ENCODE assay signal across 13 mouse cellular contexts in the genomic region with DNA sequence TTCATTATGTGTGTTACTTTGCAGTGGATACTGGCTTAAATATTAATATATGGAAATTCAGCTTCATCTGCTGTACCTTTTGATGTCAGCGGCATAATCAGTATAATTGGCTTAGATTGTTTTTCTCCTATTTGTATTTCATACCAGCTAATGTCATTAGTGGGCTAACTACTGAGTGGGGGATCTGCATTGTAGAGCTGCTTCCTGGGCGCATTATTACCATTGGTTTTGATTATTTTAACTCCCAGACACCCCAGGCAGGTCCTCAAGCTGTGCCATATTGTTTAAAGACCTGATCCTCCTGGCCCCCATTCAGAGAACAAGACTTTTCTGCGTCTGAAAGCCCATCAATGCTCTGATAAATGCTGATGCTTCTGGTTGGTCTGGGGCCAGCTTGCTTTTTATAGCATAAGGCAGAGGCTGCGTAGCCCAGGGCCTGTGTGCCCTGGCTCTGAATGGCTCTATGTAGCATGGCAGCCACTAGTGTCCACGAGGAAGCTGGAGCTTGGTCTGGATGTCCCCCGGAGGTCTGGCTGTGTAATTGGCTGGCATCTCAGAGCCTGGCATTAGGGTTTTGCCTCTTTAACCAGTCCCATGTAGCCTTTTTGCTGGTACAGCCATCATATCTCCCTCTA.
DNase-seq lines count a peak whose midpoint lies in the region; ATAC-seq and TF ChIP-seq lines count a peak whose summit lies in the region.
"Had no signal": no experiment of that assay in that cellular context is flagged by ENCODE, and none has a peak within 500 bp of the region (broad histone marks: within the 10 kb centered on the region; RNA-seq: fewer than 3 reads in every experiment).

No protein-coding gene starts in this region.

- H3K4me2 ChIP-seq in hindbrain, embryonic 12.5 days (replicated peaks), result no peak overlapping the region
- H3K4me2 ChIP-seq in midbrain, postnatal 0 days (ENCODE audit: low read depth, low read length, poor library complexity, severe bottlenecking), result no peak overlapping the region

- 63% methylated on average over 6 of the region's 6 CpGs for WGBS in heart, embryonic 10.5 days
- WGBS in hindbrain, embryonic 12.5 days, result 59% methylated on average over 6 of the region's 6 CpGs
- 30% methylated on average over 6 of the region's 6 CpGs for WGBS in midbrain, postnatal 0 days

- no peak overlapping the region for H3K27ac ChIP-seq in heart, embryonic 10.5 days
- H3K27ac ChIP-seq in hindbrain, embryonic 12.5 days, result peak overlapping the region; percentile 19; the same call in 1 of the 2 replicates
- 0 out of 2 replicates have a peak overlapping the region, but pooled peaks have one; percentile 8 for H3K27ac ChIP-seq in midbrain, postnatal 0 days (ENCODE audit: low read depth, low read length)

- no peaks in the 10 kb centered on the region for H3K9me3 ChIP-seq in heart, embryonic 10.5 days
- no peaks in the 10 kb centered on the region for H3K9me3 ChIP-seq in hindbrain, embryonic 12.5 days (replicated peaks)
- H3K9me3 ChIP-seq in midbrain, postnatal 0 days (ENCODE audit: low read length), result no peaks in the 10 kb centered on the region

- no peaks in the 10 kb centered on the region for H3K27me3 ChIP-seq in heart, embryonic 10.5 days (ENCODE audit: insufficient read depth, poor library complexity, severe bottlenecking)
- no peaks in the 10 kb centered on the region for H3K27me3 ChIP-seq in hindbrain, embryonic 12.5 days
- no peaks in the 10 kb centered on the region for H3K27me3 ChIP-seq in midbrain, postnatal 0 days (ENCODE audit: insufficient read depth, low read length)

- H3K4me1 ChIP-seq in heart, embryonic 10.5 days, result peaks cover 30% of the 10 kb centered on the region
- peaks cover 22% of the 10 kb centered on the region for H3K4me1 ChIP-seq in hindbrain, embryonic 12.5 days
- H3K4me1 ChIP-seq in midbrain, postnatal 0 days (ENCODE audit: insufficient read depth, low read length), result peaks cover 8% of the 10 kb centered on the region; the same call in 1 of the 2 replicates

- ATAC-seq in common myeloid progenitor, adult 5-6 weeks (replicated peaks; ENCODE audit: low read depth, poor library complexity, severe bottlenecking), result 0 out of 2 replicates have a peak, but pooled peaks have one; percentile 19
- peak; percentile 61; the same call in 1 of the 2 replicates for ATAC-seq in hindbrain, embryonic 12.5 days (ENCODE audit: low FRiP score)
- ATAC-seq in midbrain, postnatal 0 days (ENCODE audit: low FRiP score), result no peak
- no peak for ATAC-seq in frontal cortex, adult (ENCODE audit: low TSS enrichment)
- ATAC-seq: CD4-positive, CD25-positive, alpha-beta regulatory T cell, adult 4 months had no signal

- peak; percentile 63 for DNase-seq in heart, embryonic 10.5 days (ENCODE audit: low spot score)
- DNase-seq in heart, postnatal 10 days, result no peak
- DNase-seq in midbrain, postnatal 0 days (ENCODE audit: low spot score), result peak; percentile 51
- no peak for DNase-seq in thymus, postnatal 4 days
- DNase-seq: cerebellum, adult 9-10 months; heart, postnatal 4 days; kidney, adult 8-10 months; lung, postnatal 4 days; thymus, postnatal 14 days had no signal

- intact Hi-C loops in heart, postnatal 10 days (cut with DNase I), result no loop called here

- no peaks in the 10 kb centered on the region for H3K36me3 ChIP-seq in heart, embryonic 10.5 days
- H3K36me3 ChIP-seq in hindbrain, embryonic 12.5 days, result no peaks in the 10 kb centered on the region
- H3K36me3 ChIP-seq in midbrain, postnatal 0 days (ENCODE audit: insufficient read depth, low read length), result no peaks in the 10 kb centered on the region

- no peak overlapping the region for H3K9ac ChIP-seq in hindbrain, embryonic 12.5 days
- H3K9ac ChIP-seq in midbrain, postnatal 0 days (replicated peaks; ENCODE audit: low read length, poor library complexity, severe bottlenecking), result no peak overlapping the region

- no peak overlapping the region for H3K4me3 ChIP-seq in heart, embryonic 10.5 days
- no peak overlapping the region for H3K4me3 ChIP-seq in hindbrain, embryonic 12.5 days
- no peak overlapping the region for H3K4me3 ChIP-seq in midbrain, postnatal 0 days (ENCODE audit: low read depth, low read length)

- no peak for TF ChIP-seq CTCF in midbrain, postnatal 0 days (IDR thresholded peaks at IDR 0.05)

Comparison
In these comparisons a context has a peak if more than half of its experiments do, and no peak if none do; other contexts are left out.
1. DNase-seq: peak in heart, embryonic 10.5 days (single experiment) and midbrain, postnatal 0 days (single experiment); none in heart, postnatal 10 days (0 of 2) and thymus, postnatal 4 days (single experiment).
2. ATAC-seq: peak in common myeloid progenitor, adult 5-6 weeks (single experiment) and hindbrain, embryonic 12.5 days (single experiment); none in midbrain, postnatal 0 days (single experiment) and frontal cortex, adult (single experiment).